Mouse (Mus musculus): ENCODE results near the gene Spaca4. TPM values are rescaled to one million over a fixed set of nuclear protein-coding genes. Genes with fewer than 3 reads are reported as not detected.

Gene Spaca4
- polyA plus RNA-seq, 1 experiment from 2014 or later = not detected

GRCm38 (mm10) chr7:45709677-45710355 is 15.8 kb downstream of the Spaca4 start:
- Histone ChIP-seq H3K4me1 (peaks cover 69% of the 10 kb centered on the region), H3K4me2 (replicated peaks) (0 out of 2 replicates have a peak overlapping the region, but pooled peaks have one; percentile 2), H3K27me3 (peaks cover 8% of the 10 kb centered on the region; the same call in 1 of the 2 replicates), H3K4me3 (no peak overlapping the region), H3K36me3 (peaks cover 39% of the 10 kb centered on the region), H3K27ac (replicated peaks) (peak overlapping the region; percentile 80), H3K9me3 (no peaks in the 10 kb centered on the region), H3K9ac (replicated peaks) (peak overlapping the region; percentile 50)
- 71% methylated on average over 14 of the region's 14 CpGs for WGBS
- ATAC-seq (ENCODE audit: low FRiP score, low read depth) = no peak

- H3K4me1 ChIP-seq = peaks cover 64% of the 10 kb centered on the region
- H3K9me3 ChIP-seq = no peaks in the 10 kb centered on the region
- no peak overlapping the region for H3K9ac ChIP-seq (replicated peaks)
- H3K27ac ChIP-seq (replicated peaks) = peak overlapping the region; percentile 80
- 38% methylated on average over 6 of the region's 6 CpGs for WGBS
- peak overlapping the region; percentile 19; the same call in 1 of the 2 replicates for H3K4me2 ChIP-seq (replicated peaks)
- peaks cover 39% of the 10 kb centered on the region for H3K36me3 ChIP-seq
- no peak for ATAC-seq (ENCODE audit: low FRiP score, low read depth)
- peaks cover 8% of the 10 kb centered on the region; the same call in 1 of the 2 replicates for H3K27me3 ChIP-seq
- no peak overlapping the region for H3K4me3 ChIP-seq
Observed at GRCm38 (mm10) chr7:45709036-45709435, 16.6 kb downstream of the Spaca4 start.

GRCm38 (mm10) chr7:45708221-45708761 is 17.3 kb downstream of the Spaca4 start:
- H3K27ac ChIP-seq (replicated peaks) = peak overlapping the region; percentile 80
- H3K9me3 ChIP-seq = no peaks in the 10 kb centered on the region
- peaks cover 69% of the 10 kb centered on the region for H3K4me1 ChIP-seq
- H3K27me3 ChIP-seq = peaks cover 8% of the 10 kb centered on the region; the same call in 1 of the 2 replicates
- no peak for ATAC-seq (ENCODE audit: low FRiP score, low read depth)
- no peak overlapping the region for H3K9ac ChIP-seq (replicated peaks)
- H3K36me3 ChIP-seq = peaks cover 35% of the 10 kb centered on the region
- no peak overlapping the region for H3K4me3 ChIP-seq
- 58% methylated on average over 13 of the region's 13 CpGs for WGBS
- H3K4me2 ChIP-seq (replicated peaks) = peak overlapping the region; percentile 98

- Histone ChIP-seq H3K27ac (replicated peaks) (peak overlapping the region; percentile 80), H3K4me1 (peaks cover 77% of the 10 kb centered on the region)
- under 1% methylated on average over 27 of the region's 27 CpGs for WGBS
Observed at GRCm38 (mm10) chr7:45707375-45707967, 18.1 kb downstream of the Spaca4 start.

GRCm38 (mm10) chr7:45706721-45707241 is 18.8 kb downstream of the Spaca4 start:
- under 1% methylated on average over 40 of the region's 45 CpGs for WGBS
- H3K27ac ChIP-seq (replicated peaks) = peak overlapping the region; percentile 80; the same call in 1 of the 2 replicates

More at GRCm38 (mm10) chr7:45707375-45707967, 18.1 kb downstream of the Spaca4 start:
- Histone ChIP-seq H3K4me3 (peak overlapping the region; percentile 58), H3K4me2 (replicated peaks) (peak overlapping the region; percentile 98), H3K36me3 (peaks cover 27% of the 10 kb centered on the region), H3K9ac (replicated peaks) (peak overlapping the region; percentile 44; the same call in 1 of the 2 replicates), H3K9me3 (no peaks in the 10 kb centered on the region), H3K27me3 (peaks cover 8% of the 10 kb centered on the region; the same call in 1 of the 2 replicates)
- no peak for ATAC-seq (ENCODE audit: low FRiP score, low read depth)

GRCm38 (mm10) chr7:45705873-45706281 is 19.7 kb downstream of the Spaca4 start:
- Histone ChIP-seq H3K9me3 (no peaks in the 10 kb centered on the region), H3K4me2 (replicated peaks) (peak overlapping the region; percentile 98), H3K4me3 (peak overlapping the region; percentile 58), H3K4me1 (peaks cover 83% of the 10 kb centered on the region), H3K27me3 (peaks cover 8% of the 10 kb centered on the region; the same call in 1 of the 2 replicates), H3K9ac (replicated peaks) (peak overlapping the region; percentile 78), H3K27ac (replicated peaks) (no peak overlapping the region), H3K36me3 (peaks cover 11% of the 10 kb centered on the region)
- WGBS = 1% methylated on average over 7 of the region's 7 CpGs
- no peak for ATAC-seq (ENCODE audit: low FRiP score, low read depth)

More at GRCm38 (mm10) chr7:45706721-45707241, 18.8 kb downstream of the Spaca4 start:
- Histone ChIP-seq H3K9ac (replicated peaks) (peak overlapping the region; percentile 78), H3K4me2 (replicated peaks) (peak overlapping the region; percentile 98), H3K4me3 (peak overlapping the region; percentile 58), H3K4me1 (peaks cover 77% of the 10 kb centered on the region), H3K27me3 (peaks cover 8% of the 10 kb centered on the region; the same call in 1 of the 2 replicates), H3K9me3 (no peaks in the 10 kb centered on the region), H3K36me3 (peaks cover 20% of the 10 kb centered on the region)
- no peak for ATAC-seq (ENCODE audit: low FRiP score, low read depth)

- H3K9ac ChIP-seq (replicated peaks) = peak overlapping the region; percentile 51
- peaks cover 6% of the 10 kb centered on the region; the same call in 1 of the 2 replicates for H3K36me3 ChIP-seq
- no peaks in the 10 kb centered on the region for H3K9me3 ChIP-seq
- peak overlapping the region; percentile 58 for H3K4me3 ChIP-seq
- no peak for ATAC-seq (ENCODE audit: low FRiP score, low read depth)
- H3K4me2 ChIP-seq (replicated peaks) = peak overlapping the region; percentile 98
- peaks cover 85% of the 10 kb centered on the region for H3K4me1 ChIP-seq
- peak overlapping the region; percentile 64 for H3K27ac ChIP-seq (replicated peaks)
- peaks cover 11% of the 10 kb centered on the region for H3K27me3 ChIP-seq
- WGBS = under 1% methylated on average over 21 of the region's 21 CpGs
Observed at GRCm38 (mm10) chr7:45705443-45705864, 20.2 kb downstream of the Spaca4 start.

GRCm38 (mm10) chr7:45704730-45705442 is 20.7 kb downstream of the Spaca4 start, which contains the start of gene Dbp:
Gene Dbp, plus strand, starts transcription at chr7:45705088.
- WGBS = under 1% methylated on average over 36 of the region's 36 CpGs
- peaks cover 17% of the 10 kb centered on the region for H3K27me3 ChIP-seq
- H3K4me1 ChIP-seq = peaks cover 85% of the 10 kb centered on the region

GRCm38 (mm10) chr7:45704046-45704559 is 21.5 kb downstream of the Spaca4 start:
- peak overlapping the region; percentile 58 for H3K4me3 ChIP-seq
- ATAC-seq (ENCODE audit: low FRiP score, low read depth) = peak; percentile 53
- peak overlapping the region; percentile 88 for H3K27ac ChIP-seq (replicated peaks)
- H3K4me1 ChIP-seq = peaks cover 83% of the 10 kb centered on the region
- no peaks in the 10 kb centered on the region for H3K36me3 ChIP-seq
- H3K9ac ChIP-seq (replicated peaks) = peak overlapping the region; percentile 21; the same call in 1 of the 2 replicates
- no peaks in the 10 kb centered on the region for H3K9me3 ChIP-seq
- peaks cover 24% of the 10 kb centered on the region for H3K27me3 ChIP-seq
- H3K4me2 ChIP-seq (replicated peaks) = peak overlapping the region; percentile 98
- under 1% methylated on average over 13 of the region's 13 CpGs for WGBS

More at GRCm38 (mm10) chr7:45704730-45705442, 20.7 kb downstream of the Spaca4 start, which contains the start of gene Dbp:
- peak within 1 kb of the TSS; percentile 51 for H3K9ac ChIP-seq (replicated peaks)
- H3K4me2 ChIP-seq (replicated peaks) = peak within 1 kb of the TSS; percentile 98
- peak within 1 kb of the TSS; percentile 88 for H3K27ac ChIP-seq (replicated peaks)
- ATAC-seq (ENCODE audit: low FRiP score, low read depth) = peak; percentile 82
- peaks cover under 1% of the 10 kb centered on the region; the same call in 1 of the 2 replicates for H3K36me3 ChIP-seq
- H3K9me3 ChIP-seq = no peaks in the 10 kb centered on the region
- peak within 1 kb of the TSS; percentile 58 for H3K4me3 ChIP-seq

GRCm38 (mm10) chr7:45703521-45704033 is 22.0 kb downstream of the Spaca4 start:
- 36% methylated on average over 12 of the region's 12 CpGs for WGBS
- ATAC-seq (ENCODE audit: low FRiP score, low read depth) = no peak
- no peaks in the 10 kb centered on the region for H3K9me3 ChIP-seq
- peaks cover 78% of the 10 kb centered on the region for H3K4me1 ChIP-seq
- H3K4me2 ChIP-seq (replicated peaks) = peak overlapping the region; percentile 98
- H3K4me3 ChIP-seq = peak overlapping the region; percentile 58
- peak overlapping the region; percentile 88 for H3K27ac ChIP-seq (replicated peaks)
- H3K36me3 ChIP-seq = no peaks in the 10 kb centered on the region
- H3K9ac ChIP-seq (replicated peaks) = peak overlapping the region; percentile 51
- H3K27me3 ChIP-seq = peaks cover 30% of the 10 kb centered on the region

Measured in midbrain, embryonic 12.5 days (tissue).